Mouse (Mus musculus) megakaryocyte progenitor cell, adult 5-6 weeks (primary cell): ENCODE results near the gene Tmsb10. TPM values are rescaled to one million over a fixed set of nuclear protein-coding genes. Genes with fewer than 3 reads are reported as not detected.

Source experiments
- ATAC-seq: replicated peaks from 2 replicates; pipeline ENCODE4 v1.8.0; 2016; ENCODE audit warnings: mild to moderate bottlenecking, moderate TSS enrichment, inconsistent platforms; ENCODE audit not compliant: poor library complexity
- total RNA-seq, 2 experiments: library from RNA; stranded (forward) in 1 of 2; stranded (reverse) in 1 of 2; fragments of 157-497, 149-512 nt in 1 of 2; fragments of 200-1000 nt in 1 of 2; gene quantifications; 2 replicates each; pipeline versions ENCODE4 v1.2.3 to v1.2.4; 2015 to 2017

The Tmsb10 gene
- total RNA-seq, 2 experiments from 2014 or later, result 351 to 582 TPM

- ATAC-seq, result peak; percentile 60
Observed at GRCm38 (mm10) chr6:72956199-72957092, 2.1 kb downstream of the Tmsb10 start.

GRCm38 (mm10) chr6:72955517-72956198 lies 2.9 kb downstream of the Tmsb10 start:
- no peak for ATAC-seq

GRCm38 (mm10) chr6:72954786-72955185 lies 3.8 kb downstream of the Tmsb10 start:
- ATAC-seq, result peak; percentile 44

GRCm38 (mm10) chr6:72952967-72953366 lies 5.6 kb downstream of the Tmsb10 start:
- no peak for ATAC-seq

- no peak for ATAC-seq
Observed at GRCm38 (mm10) chr6:72952221-72952620, 6.3 kb downstream of the Tmsb10 start.

- no peak for ATAC-seq
Observed at GRCm38 (mm10) chr6:72949161-72949756, 9.3 kb downstream of the Tmsb10 start.

- ATAC-seq, result peak; percentile 75
Observed at GRCm38 (mm10) chr6:72948392-72948791, 10.2 kb downstream of the Tmsb10 start.

GRCm38 (mm10) chr6:72947960-72948359 lies 10.6 kb downstream of the Tmsb10 start:
- ATAC-seq, result no peak

- peak; percentile 74 for ATAC-seq
Observed at GRCm38 (mm10) chr6:72940493-72940892, 18.1 kb downstream of the Tmsb10 start.

- ATAC-seq, result peak; percentile 68
Observed at GRCm38 (mm10) chr6:72937859-72938258, 20.7 kb downstream of the Tmsb10 start.

- ATAC-seq, result peak; percentile 27
Observed at GRCm38 (mm10) chr6:72937430-72937829, 21.1 kb downstream of the Tmsb10 start.

GRCm38 (mm10) chr6:72932955-72933354 lies 25.6 kb downstream of the Tmsb10 start:
- ATAC-seq, result peak; percentile 77

GRCm38 (mm10) chr6:72931533-72931932 lies 27.0 kb downstream of the Tmsb10 start:
- no peak for ATAC-seq

GRCm38 (mm10) chr6:72929795-72930398 lies 28.7 kb downstream of the Tmsb10 start:
- peak; percentile 79 for ATAC-seq

GRCm38 (mm10) chr6:72926755-72927482 lies 31.6 kb downstream of the Tmsb10 start:
- ATAC-seq, result peak; percentile 52; the same call in 1 of the 2 replicates

- no peak for ATAC-seq
Observed at GRCm38 (mm10) chr6:72926031-72926430, 32.5 kb downstream of the Tmsb10 start.

- ATAC-seq, result no peak
Observed at GRCm38 (mm10) chr6:72923381-72923780, 35.2 kb downstream of the Tmsb10 start.

- ATAC-seq, result no peak
Observed at GRCm38 (mm10) chr6:72921081-72921480, 37.5 kb downstream of the Tmsb10 start.

- no peak for ATAC-seq
Observed at GRCm38 (mm10) chr6:72918510-72919033, 40.0 kb downstream of the Tmsb10 start.

GRCm38 (mm10) chr6:72916330-72916729 lies 42.2 kb downstream of the Tmsb10 start:
- peak; percentile 34; the same call in 1 of the 2 replicates for ATAC-seq
